In the genomic region with DNA sequence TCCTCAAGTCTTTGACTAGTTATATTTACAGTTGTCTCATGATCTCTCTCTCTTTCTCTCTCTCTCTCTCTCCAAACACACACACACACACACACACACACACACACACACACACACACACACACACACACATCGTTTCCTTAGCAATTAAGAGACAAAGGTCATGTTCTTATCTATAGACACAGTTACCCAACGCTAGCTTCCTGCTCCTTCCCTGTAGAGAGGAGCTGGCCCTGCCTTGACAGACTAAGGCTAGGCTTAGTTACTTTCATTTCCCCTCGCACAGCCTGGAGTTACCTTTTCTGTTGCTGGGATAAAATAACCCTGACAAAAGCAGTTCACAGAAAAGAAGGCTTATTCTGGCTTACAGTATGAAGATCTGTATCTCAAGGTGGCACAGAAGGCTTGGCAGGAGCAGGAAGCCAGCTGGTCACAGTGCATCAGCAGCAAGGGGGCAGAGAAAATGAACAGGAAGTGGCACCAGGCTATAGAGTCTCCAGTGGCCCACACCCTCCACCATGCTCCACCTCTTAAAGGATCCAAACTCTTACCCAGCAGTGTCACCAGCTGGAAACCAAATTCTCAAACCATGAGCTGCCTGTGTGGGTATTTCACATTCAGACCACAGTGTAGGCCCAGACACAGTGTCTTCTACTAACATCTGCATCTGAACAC, we compare ENCODE assay signal across 8 mouse cellular contexts. TPM values are rescaled to one million over a fixed set of nuclear protein-coding genes. Genes with fewer than 3 reads are reported as not detected.
DNase-seq lines count a peak whose midpoint lies in the region; ATAC-seq and TF ChIP-seq lines count a peak whose summit lies in the region.
"Not testable (repeated sequence)": the region's sequence is repeated elsewhere in the genome, so short reads cannot be mapped to it uniquely, and the experiment has no call there.

A gene (minus strand): TSS at position 434 of the 675 bp plus-strand sequence.

- TF ChIP-seq RAD21 in MEL (IDR thresholded peaks at IDR 0.05; ENCODE audit: low read depth, low read length) = not testable (repeated sequence)

- DNase-seq in 3134 (ENCODE audit: extremely low read depth, insufficient read length, low spot score) = peak; percentile 55
- DNase-seq in MEL (ENCODE audit: low read depth, low spot score) = peak; percentile 72
- peak; percentile 3 to 4 for DNase-seq in heart, postnatal 36 days
- DNase-seq in large intestine, adult 2 months (ENCODE audit: low read depth, low spot score) = peak; percentile 62
- DNase-seq in spleen, adult 2 months (ENCODE audit: low read depth in 1 of 2, low spot score in 2 of 2) = peak in 1 of 2 experiments; percentile 6

- intact Hi-C loops in heart, postnatal 36 days (cut with DNase I) = not testable (repeated sequence)

- not testable (repeated sequence) for H3K27me3 ChIP-seq in MEL (ENCODE audit: control insufficient read depth in 1 of 2, insufficient read depth in 2 of 2, low read length in 2 of 2); liver, embryonic 16.5 days (ENCODE audit: control insufficient read depth, insufficient read depth, low read depth, low read length); spleen, adult 2 months (ENCODE audit: control insufficient read depth, insufficient read depth, low read length)

- not testable (repeated sequence) for H3K4me1 ChIP-seq in MEL (ENCODE audit: control insufficient read depth in 1 of 2, insufficient read depth in 2 of 2, low read length in 2 of 2); liver, embryonic 16.5 days (ENCODE audit: control insufficient read depth, low read depth, low read length); spleen, adult 2 months (ENCODE audit: control insufficient read depth, insufficient read depth, insufficient read length)

- H3K9me3 ChIP-seq in MEL (replicated peaks; ENCODE audit: insufficient read depth, low read length); liver, embryonic 16.5 days (replicated peaks; ENCODE audit: control insufficient read depth, low read length): not testable (repeated sequence)

- H3K79me2 ChIP-seq in MEL (ENCODE audit: control insufficient read depth, insufficient read depth, low read length, poor library complexity) = not testable (repeated sequence)

- ATAC-seq in common myeloid progenitor, adult 5-6 weeks (replicated peaks; ENCODE audit: low read depth, poor library complexity, severe bottlenecking) = peak; percentile 94
- peak; percentile 82 for ATAC-seq in liver, embryonic 16.5 days (ENCODE audit: low read depth)
- peak; percentile 94 for ATAC-seq in megakaryocyte, adult 5-6 weeks (ENCODE audit: poor library complexity, severe bottlenecking)

- peak within 1 kb of the TSS; percentile 51 for H3K9ac ChIP-seq in MEL (ENCODE audit: control insufficient read depth, low read depth, low read length, poor library complexity, severe bottlenecking)
- peak within 1 kb of the TSS; percentile 16; the same call in 1 of the 2 replicates for H3K9ac ChIP-seq in liver, embryonic 16.5 days (ENCODE audit: low read depth, low read length)

- TF ChIP-seq EP300 in MEL (IDR thresholded peaks at IDR 0.05; ENCODE audit: low read depth in 1 of 2, low read length in 2 of 2) = not testable (repeated sequence)

- TF ChIP-seq CTCF in MEL (IDR thresholded peaks at IDR 0.05 in 2 of 3, conservative IDR thresholded peaks at IDR 0.05 in 1 of 3; ENCODE audit: control insufficient read depth in 1 of 3, insufficient read depth in 1 of 3, low read depth in 2 of 3, low read length in 3 of 3, poor library complexity in 1 of 3, severe bottlenecking in 1 of 3); spleen, adult 2 months (IDR thresholded peaks at IDR 0.05; ENCODE audit: extremely low read depth, insufficient read depth, insufficient read length, insufficient replicate concordance): not testable (repeated sequence)

- peak within 1 kb of the TSS; percentile 53 for H3K4me2 ChIP-seq in liver, embryonic 16.5 days (ENCODE audit: low read depth, low read length)

- peak within 1 kb of the TSS; percentile 61 for H3K27ac ChIP-seq in MEL (ENCODE audit: control insufficient read depth, low read depth, low read length)
- peak within 1 kb of the TSS; percentile 53 for H3K27ac ChIP-seq in liver, embryonic 16.5 days (ENCODE audit: low read length)
- 0 out of 2 replicates have a peak within 1 kb of the TSS, but pooled peaks have one; percentile 3 for H3K27ac ChIP-seq in spleen, adult 2 months (ENCODE audit: insufficient read depth, low read length)

- WGBS in large intestine, adult 2 months = 2% methylated on average over 3 of the region's 3 CpGs
- whole genome bisulfite sequencing in liver, embryonic 16.5 days (ENCODE audit: insufficient replicate concordance) = 4% methylated on average over 3 of the region's 3 CpGs
- 9% methylated on average over 3 of the region's 3 CpGs for WGBS in spleen, adult 2 months

- peak within 1 kb of the TSS; percentile 63 to 66 for H3K4me3 ChIP-seq in MEL (ENCODE audit: control insufficient read depth in 1 of 2, insufficient read depth in 1 of 2, low read depth in 2 of 2, low read length in 2 of 2)
- peak within 1 kb of the TSS; percentile 53 for H3K4me3 ChIP-seq in liver, embryonic 16.5 days (ENCODE audit: low read depth, low read length)
- H3K4me3 ChIP-seq in spleen, adult 2 months (ENCODE audit: extremely low read depth, insufficient read depth, insufficient read length) = peak within 1 kb of the TSS; percentile 23

- not testable (repeated sequence) for H3K36me3 ChIP-seq in MEL (ENCODE audit: control insufficient read depth in 1 of 2, insufficient read depth in 2 of 2, low read length in 2 of 2); liver, embryonic 16.5 days (ENCODE audit: control insufficient read depth, insufficient read depth); spleen, adult 2 months (ENCODE audit: control insufficient read depth, insufficient read depth, low read length)

- TF ChIP-seq POLR2A in MEL (IDR thresholded peaks at IDR 0.05; ENCODE audit: control insufficient read depth in 1 of 2, insufficient read depth in 1 of 2, low read depth in 1 of 2, low read length in 2 of 2, poor library complexity in 1 of 2); spleen, adult 2 months (IDR thresholded peaks at IDR 0.05; ENCODE audit: low read depth, low read length): not testable (repeated sequence)

TF ChIP-seq in MEL, 35 proteins besides CTCF, POLR2A, EP300 and RAD21:
- TF ChIP-seq TBP (IDR thresholded peaks at IDR 0.05; ENCODE audit: low read depth, low read length) = 0 out of 2 replicates have a peak, but pooled peaks have one; percentile 18
- TF ChIP-seq ETS1 (IDR thresholded peaks at IDR 0.05; ENCODE audit: low read depth, low read length) = peak; percentile 43; the same call in 1 of the 2 replicates
- TF ChIP-seq ELF1 (IDR thresholded peaks at IDR 0.05; ENCODE audit: low read depth, low read length) = peak; percentile 45; the same call in 1 of the 2 replicates
- peak; percentile 61 for TF ChIP-seq SIN3A (IDR thresholded peaks at IDR 0.05; ENCODE audit: low read length)
TF ChIP-seq in MEL: peak in this region for 4; not testable (repeated sequence) for 31.

RNA-seq across cellular contexts. Expression of the gene that starts here (rescaled TPM):
- 2.4 and 2.5 TPM in 2 replicates for total RNA-seq in MEL (2012; rRNA removed)
- 1 to 10 TPM in 1 of 2 experiments, not detected in 1; 4.0 TPM for polyA plus RNA-seq in MEL (2012; ENCODE audit: insufficient read depth in 1 of 2, insufficient read length in 2 of 2, low read depth in 1 of 2, low replicate concordance in 2 of 2, missing spikeins in 1 of 2)
- total RNA-seq in common myeloid progenitor, adult 5-6 weeks (2017) = 7.0 and 8.7 TPM in 2 replicates
- total RNA-seq in heart, postnatal 36 days (2021) = under 1 TPM; 0.47 to 0.70 TPM
- polyA plus RNA-seq in large intestine, adult 2 months (2012; rRNA removed) = 14.4 and 22.0 TPM in 2 replicates
- 1.7 and 1.8 TPM in 2 replicates for polyA plus RNA-seq in liver, embryonic 16.5 days (2015; fragmentation: Nextera tagmentation; extraction: Ambion mirVana)
- total RNA-seq in megakaryocyte, adult 5-6 weeks (2015) = 65.0 and 67.0 TPM in 2 replicates
- 88.7 and 94.5 TPM in 2 replicates for total RNA-seq in megakaryocyte, adult 5-6 weeks (2017)
- polyA plus RNA-seq in spleen, adult 2 months (2012; rRNA removed) = 2.9 and 3.2 TPM in 2 replicates

Comparison
In these comparisons a context has a peak if more than half of its experiments do, and no peak if none do; other contexts are left out.
1. Peak in DNase-seq in heart, postnatal 36 days; RNA of the gene not detected or under 1 TPM.
2. H3K27ac ChIP-seq: peak in every context shown above with its lines; median percentile 61 in MEL; 53 in liver, embryonic 16.5 days; 3 in spleen, adult 2 months.